ENCODE assay signal across 9 mouse cellular contexts in genomic region chr6:48582037-48582436, GRCm38 (mm10). TPM values are rescaled to one million over a fixed set of nuclear protein-coding genes. Genes with fewer than 3 reads are reported as not detected.
DNase-seq lines count a peak whose midpoint lies in the region; ATAC-seq and TF ChIP-seq lines count a peak whose summit lies in the region.
"Had no signal": no experiment of that assay in that cellular context is flagged by ENCODE, and none has a peak within 500 bp of the region (broad histone marks: within the 10 kb centered on the region; RNA-seq: fewer than 3 reads in every experiment).

No protein-coding gene starts in this region.

- H3K9ac ChIP-seq in hindbrain, embryonic 16.5 days (ENCODE audit: low read depth, low read length): no peak overlapping the region
- H3K9ac ChIP-seq in stomach, postnatal 0 days (ENCODE audit: low read length): no peak overlapping the region

- ATAC-seq in hindbrain, embryonic 16.5 days: no peak; the same call in 1 of the 2 replicates
- peak; percentile 66 for ATAC-seq in megakaryocyte, adult 5-6 weeks (ENCODE audit: poor library complexity, severe bottlenecking)
- 0 out of 2 replicates have a peak, but pooled peaks have one; percentile 42 for ATAC-seq in stomach, postnatal 0 days (ENCODE audit: low FRiP score, low TSS enrichment)
- no peak for ATAC-seq in activated CD4-positive, CD25-positive, alpha-beta regulatory T cell, adult 4 months

- TF ChIP-seq CTCF in stomach, postnatal 0 days (IDR thresholded peaks at IDR 0.05; ENCODE audit: low read depth): peak; percentile 88

- DNase-seq in hindbrain, embryonic 10.5 days (ENCODE audit: low spot score): peak; percentile 19
- DNase-seq in 3T3-L1 (ENCODE audit: low read depth, low spot score) (peak; percentile 87), ES-CJ7 (ENCODE audit: low read depth, low spot score) (peak; percentile 51)
- DNase-seq in embryonic facial prominence, embryonic 10.5 days (ENCODE audit: low spot score): peak; percentile 20
- no peak for DNase-seq in stomach, postnatal 0 days (ENCODE audit: low spot score)

- H3K36me3 ChIP-seq in hindbrain, embryonic 10.5 days: no peaks in the 10 kb centered on the region
- no peaks in the 10 kb centered on the region for H3K36me3 ChIP-seq in hindbrain, embryonic 16.5 days (ENCODE audit: control insufficient read depth, insufficient read depth, low read length)
- no peaks in the 10 kb centered on the region for H3K36me3 ChIP-seq in embryonic facial prominence, embryonic 10.5 days (replicated peaks)
- H3K36me3 ChIP-seq in stomach, postnatal 0 days (ENCODE audit: control insufficient read depth, insufficient read depth, low read length): no peaks in the 10 kb centered on the region

- H3K4me2 ChIP-seq in hindbrain, embryonic 16.5 days (ENCODE audit: low read length): no peak overlapping the region
- no peak overlapping the region for H3K4me2 ChIP-seq in stomach, postnatal 0 days (replicated peaks; ENCODE audit: low read depth)

- no peaks in the 10 kb centered on the region for H3K27me3 ChIP-seq in hindbrain, embryonic 10.5 days (ENCODE audit: insufficient read depth, poor library complexity, severe bottlenecking)
- no peaks in the 10 kb centered on the region for H3K27me3 ChIP-seq in hindbrain, embryonic 16.5 days (replicated peaks; ENCODE audit: control insufficient read depth, insufficient read depth, low read length)
- no peaks in the 10 kb centered on the region for H3K27me3 ChIP-seq in embryonic facial prominence, embryonic 10.5 days (replicated peaks; ENCODE audit: low read depth, poor library complexity, severe bottlenecking)
- no peaks in the 10 kb centered on the region for H3K27me3 ChIP-seq in stomach, postnatal 0 days (ENCODE audit: control insufficient read depth, insufficient read depth, low read length)

- H3K9me3 ChIP-seq in hindbrain, embryonic 10.5 days: no peaks in the 10 kb centered on the region
- H3K9me3 ChIP-seq in hindbrain, embryonic 16.5 days (ENCODE audit: control insufficient read depth, low read length): no peaks in the 10 kb centered on the region
- no peaks in the 10 kb centered on the region for H3K9me3 ChIP-seq in embryonic facial prominence, embryonic 10.5 days
- no peaks in the 10 kb centered on the region for H3K9me3 ChIP-seq in stomach, postnatal 0 days (ENCODE audit: control insufficient read depth, low read length)

- 65% methylated on average over 3 of the region's 3 CpGs for WGBS in hindbrain, embryonic 10.5 days
- WGBS in hindbrain, embryonic 16.5 days: 75% methylated on average over 3 of the region's 3 CpGs
- WGBS in embryonic facial prominence, embryonic 10.5 days: 76% methylated on average over 3 of the region's 3 CpGs
- 75% methylated on average over 3 of the region's 3 CpGs for WGBS in stomach, postnatal 0 days

- no peak overlapping the region for H3K4me3 ChIP-seq in hindbrain, embryonic 10.5 days
- no peak overlapping the region for H3K4me3 ChIP-seq in hindbrain, embryonic 16.5 days (ENCODE audit: low read length)
- H3K4me3 ChIP-seq in embryonic facial prominence, embryonic 10.5 days: no peak overlapping the region
- H3K4me3 ChIP-seq in stomach, postnatal 0 days (ENCODE audit: low read depth, low read length): no peak overlapping the region

- TF ChIP-seq EP300 in stomach, postnatal 0 days (optimal IDR thresholded peaks at IDR 0.05): no peak

- peaks cover 17% of the 10 kb centered on the region for H3K4me1 ChIP-seq in hindbrain, embryonic 10.5 days (replicated peaks)
- H3K4me1 ChIP-seq in hindbrain, embryonic 16.5 days (ENCODE audit: control insufficient read depth, insufficient read depth, low read depth, low read length): no peaks in the 10 kb centered on the region
- H3K4me1 ChIP-seq in embryonic facial prominence, embryonic 10.5 days: peaks cover 8% of the 10 kb centered on the region
- H3K4me1 ChIP-seq in stomach, postnatal 0 days (replicated peaks; ENCODE audit: control insufficient read depth, insufficient read depth): peaks cover 4% of the 10 kb centered on the region; the same call in 1 of the 2 replicates

- H3K27ac ChIP-seq in hindbrain, embryonic 10.5 days: 0 out of 2 replicates have a peak overlapping the region, but pooled peaks have one; percentile 30
- no peak overlapping the region for H3K27ac ChIP-seq in hindbrain, embryonic 16.5 days (ENCODE audit: low read depth, low read length)
- peak overlapping the region; percentile 51; the same call in 1 of the 2 replicates for H3K27ac ChIP-seq in embryonic facial prominence, embryonic 10.5 days (replicated peaks)
- H3K27ac ChIP-seq in stomach, postnatal 0 days (replicated peaks): no peak overlapping the region

RNA-seq across cellular contexts. Expression of gene Gm45021, which starts 7.4 kb away (rescaled TPM):
- polyA plus RNA-seq in hindbrain, embryonic 10.5 days (2016; fragmentation: Nextera tagmentation; extraction: Ambion mirVana): not detected in 2 replicates
- not detected in 2 replicates for polyA plus RNA-seq in hindbrain, embryonic 16.5 days (2015; fragmentation: Nextera tagmentation; extraction: Ambion mirVana)
- not detected in 2 replicates for polyA plus RNA-seq in embryonic facial prominence, embryonic 10.5 days (2016; fragmentation: Nextera tagmentation; extraction: Ambion mirVana)
- total RNA-seq in megakaryocyte, adult 5-6 weeks (2015): not detected in 2 replicates
- total RNA-seq in megakaryocyte, adult 5-6 weeks (2017): not detected in 2 replicates
- not detected in 2 replicates for polyA plus RNA-seq in stomach, postnatal 0 days (2015; fragmentation: Nextera tagmentation; extraction: Ambion mirVana)
- not detected for polyA plus RNA-seq in activated CD4-positive, CD25-positive, alpha-beta regulatory T cell, adult 4 months (2017; shearing (Covaris generic))
- polyA plus RNA-seq: large intestine, adult 2 months had no signal

RNA-seq across cellular contexts. Expression of gene Rarres2, which starts 9.4 kb away (rescaled TPM):
- polyA plus RNA-seq in hindbrain, embryonic 10.5 days (2016; fragmentation: Nextera tagmentation; extraction: Ambion mirVana): 0.42 and 1.9 TPM in 2 replicates
- polyA plus RNA-seq in hindbrain, embryonic 16.5 days (2015; fragmentation: Nextera tagmentation; extraction: Ambion mirVana): 7.8 and 8.2 TPM in 2 replicates
- 2.5 and 3.0 TPM in 2 replicates for polyA plus RNA-seq in embryonic facial prominence, embryonic 10.5 days (2016; fragmentation: Nextera tagmentation; extraction: Ambion mirVana)
- 0.74 TPM in 1 of 2 replicates, not detected in the other for total RNA-seq in megakaryocyte, adult 5-6 weeks (2015)
- total RNA-seq in megakaryocyte, adult 5-6 weeks (2017): 0.15 and 0.94 TPM in 2 replicates
- polyA plus RNA-seq in stomach, postnatal 0 days (2015; fragmentation: Nextera tagmentation; extraction: Ambion mirVana): 273 and 283 TPM in 2 replicates
- polyA plus RNA-seq in activated CD4-positive, CD25-positive, alpha-beta regulatory T cell, adult 4 months (2017; shearing (Covaris generic)): under 1 TPM in 1 of 2 experiments, not detected in 1; 0.83 TPM

RNA-seq across cellular contexts. Expression of gene Repin1, which starts 11.6 kb away (rescaled TPM):
- polyA plus RNA-seq in hindbrain, embryonic 10.5 days (2016; fragmentation: Nextera tagmentation; extraction: Ambion mirVana): 55.9 and 57.2 TPM in 2 replicates
- polyA plus RNA-seq in hindbrain, embryonic 16.5 days (2015; fragmentation: Nextera tagmentation; extraction: Ambion mirVana): 41.9 and 45.6 TPM in 2 replicates
- 50.7 and 56.2 TPM in 2 replicates for polyA plus RNA-seq in embryonic facial prominence, embryonic 10.5 days (2016; fragmentation: Nextera tagmentation; extraction: Ambion mirVana)
- 1.8 and 2.7 TPM in 2 replicates for total RNA-seq in megakaryocyte, adult 5-6 weeks (2015)
- 4.0 and 4.3 TPM in 2 replicates for total RNA-seq in megakaryocyte, adult 5-6 weeks (2017)
- 11.6 and 12.9 TPM in 2 replicates for polyA plus RNA-seq in stomach, postnatal 0 days (2015; fragmentation: Nextera tagmentation; extraction: Ambion mirVana)
- polyA plus RNA-seq in activated CD4-positive, CD25-positive, alpha-beta regulatory T cell, adult 4 months (2017; shearing (Covaris generic)): 1 to 10 TPM; 2.1 to 3.3 TPM

RNA-seq across cellular contexts. Expression of gene Gm44965, which starts 11.7 kb away (rescaled TPM):
- 1.2 TPM in 1 of 2 replicates, not detected in the other for polyA plus RNA-seq in hindbrain, embryonic 10.5 days (2016; fragmentation: Nextera tagmentation; extraction: Ambion mirVana)
- 0.87 TPM in 1 of 2 replicates, not detected in the other for polyA plus RNA-seq in hindbrain, embryonic 16.5 days (2015; fragmentation: Nextera tagmentation; extraction: Ambion mirVana)
- 0.91 TPM in 1 of 2 replicates, not detected in the other for polyA plus RNA-seq in embryonic facial prominence, embryonic 10.5 days (2016; fragmentation: Nextera tagmentation; extraction: Ambion mirVana)
- not detected in 2 replicates for total RNA-seq in megakaryocyte, adult 5-6 weeks (2015)
- not detected in 2 replicates for total RNA-seq in megakaryocyte, adult 5-6 weeks (2017)
- not detected in 2 replicates for polyA plus RNA-seq in stomach, postnatal 0 days (2015; fragmentation: Nextera tagmentation; extraction: Ambion mirVana)
- not detected for polyA plus RNA-seq in activated CD4-positive, CD25-positive, alpha-beta regulatory T cell, adult 4 months (2017; shearing (Covaris generic))
- polyA plus RNA-seq: large intestine, adult 2 months had no signal

RNA-seq across cellular contexts. Expression of gene Zfp775, which starts 19.8 kb away (rescaled TPM):
- polyA plus RNA-seq in hindbrain, embryonic 10.5 days (2016; fragmentation: Nextera tagmentation; extraction: Ambion mirVana): 10.5 and 12.5 TPM in 2 replicates
- polyA plus RNA-seq in hindbrain, embryonic 16.5 days (2015; fragmentation: Nextera tagmentation; extraction: Ambion mirVana): 11.4 and 13.8 TPM in 2 replicates
- polyA plus RNA-seq in embryonic facial prominence, embryonic 10.5 days (2016; fragmentation: Nextera tagmentation; extraction: Ambion mirVana): 10.1 and 10.8 TPM in 2 replicates
- total RNA-seq in megakaryocyte, adult 5-6 weeks (2015): 0.45 and 0.82 TPM in 2 replicates
- total RNA-seq in megakaryocyte, adult 5-6 weeks (2017): 1.8 and 6.3 TPM in 2 replicates
- polyA plus RNA-seq in stomach, postnatal 0 days (2015; fragmentation: Nextera tagmentation; extraction: Ambion mirVana): 2.2 and 2.8 TPM in 2 replicates
- 1 to 10 TPM; 4.8 to 6.1 TPM for polyA plus RNA-seq in activated CD4-positive, CD25-positive, alpha-beta regulatory T cell, adult 4 months (2017; shearing (Covaris generic))

Comparison
In these comparisons a context has a peak if more than half of its experiments do, and no peak if none do; other contexts are left out.
1. H3K27ac ChIP-seq: peak in hindbrain, embryonic 10.5 days (single experiment) and embryonic facial prominence, embryonic 10.5 days (single experiment); none in hindbrain, embryonic 16.5 days (single experiment) and stomach, postnatal 0 days (single experiment).
2. ATAC-seq: peak in megakaryocyte, adult 5-6 weeks (single experiment) and stomach, postnatal 0 days (single experiment); none in hindbrain, embryonic 16.5 days (single experiment) and activated CD4-positive, CD25-positive, alpha-beta regulatory T cell, adult 4 months (single experiment).
3. RNA of gene Rarres2, which starts 9.4 kb away (polyA plus RNA-seq): 273 to 283 TPM in stomach, postnatal 0 days; 7.8 to 8.2 TPM in hindbrain, embryonic 16.5 days, 2.5 to 3.0 TPM in embryonic facial prominence, embryonic 10.5 days, 0.42 to 1.9 TPM in hindbrain, embryonic 10.5 days and 0.83 TPM in activated CD4-positive, CD25-positive, alpha-beta regulatory T cell, adult 4 months; every median in the first group is over 10 times any median in the second.